Mouse (Mus musculus) spleen, adult 2 months (tissue): ENCODE data around the gene E4f1. TPM values are rescaled to one million over a fixed set of nuclear protein-coding genes. Genes with fewer than 3 reads are reported as not detected.

ENCODE experiments used
- DNase-seq, 2 experiments: peaks; one replicate each; pipeline versions ENCODE4 v3.0.0 to v3.0.0-alpha.2; 2012 to 2021; ENCODE audit warnings: low spot score in 2 of 2, low read depth in 1 of 2
- H3K27ac ChIP-seq: fragments of 200-500 bp; 2 replicates; pipeline ENCODE4 v1.5.1; 2012; ENCODE audit warnings: low read length, inconsistent platforms; ENCODE audit not compliant: insufficient read depth
- H3K27me3 ChIP-seq: fragments of 200-500 bp; 2 replicates; pipeline ENCODE4 v1.6.1; 2012; ENCODE audit warnings: mild to moderate bottlenecking, moderate library complexity, low read length, inconsistent platforms; ENCODE audit not compliant: control insufficient read depth, insufficient read depth
- H3K36me3 ChIP-seq: fragments of 200-500 bp; 2 replicates; pipeline ENCODE4 v1.6.1; 2012; ENCODE audit warnings: mild to moderate bottlenecking, low read length, inconsistent platforms; ENCODE audit not compliant: control insufficient read depth, insufficient read depth
- H3K4me1 ChIP-seq: fragments of 200-500 bp; 2 replicates; pipeline ENCODE4 v1.6.1; 2011; ENCODE audit warnings: inconsistent platforms; ENCODE audit not compliant: control insufficient read depth, insufficient read depth, insufficient read length
- H3K4me3 ChIP-seq: fragments of 200-500 bp; 2 replicates; pipeline ENCODE4 v1.5.1; 2011; ENCODE audit warnings: mild to moderate bottlenecking, inconsistent platforms; ENCODE audit not compliant: insufficient read depth, insufficient read length; ENCODE audit errors: extremely low read depth
- CTCF ChIP-seq: fragments of 200-500 bp; IDR thresholded peaks from 2 replicates; pipeline ENCODE4 v1.5.1; 2011; ENCODE audit warnings: mild to moderate bottlenecking, inconsistent platforms; ENCODE audit not compliant: insufficient read depth, insufficient read length, insufficient replicate concordance; ENCODE audit errors: extremely low read depth
- POLR2A ChIP-seq: fragments of 200-500 bp; IDR thresholded peaks from 2 replicates; pipeline ENCODE4 v1.6.1; 2011; ENCODE audit warnings: low read depth, low read length, inconsistent platforms
- WGBS: fragments of 180-500 bp; shearing (Covaris S2); methylation state at CpG from one replicate; pipeline ENCODE4 v1.1.7; 2018; 5-methylcytosine and 5-hydroxymethylcytosine counted together
- polyA plus RNA-seq: library from polyadenylated mRNA; depleted of rRNA; stranded (reverse); fragments of >200 nt; gene quantifications from 2 replicates; pipeline ENCODE4 v1.2.3, GENCODE M21; 2012

E4f1 gene
- polyA plus RNA-seq, 1 experiment: 95.9 TPM

- peaks cover 5% of the 10 kb centered on the region; the same call in 1 of the 2 replicates for H3K4me1 ChIP-seq
- DNase-seq: no peak
- peaks cover 8% of the 10 kb centered on the region for H3K27me3 ChIP-seq
- TF ChIP-seq CTCF (no peak), POLR2A (no peak)
- no peak overlapping the region for H3K4me3 ChIP-seq
- H3K27ac ChIP-seq: no peak overlapping the region
- no peaks in the 10 kb centered on the region for H3K36me3 ChIP-seq
- 94% methylated on average over 3 of the region's 3 CpGs for WGBS
Measured at GRCm38 (mm10) chr17:24483495-24483894, 13.4 kb upstream of the E4f1 start.

DNA sequence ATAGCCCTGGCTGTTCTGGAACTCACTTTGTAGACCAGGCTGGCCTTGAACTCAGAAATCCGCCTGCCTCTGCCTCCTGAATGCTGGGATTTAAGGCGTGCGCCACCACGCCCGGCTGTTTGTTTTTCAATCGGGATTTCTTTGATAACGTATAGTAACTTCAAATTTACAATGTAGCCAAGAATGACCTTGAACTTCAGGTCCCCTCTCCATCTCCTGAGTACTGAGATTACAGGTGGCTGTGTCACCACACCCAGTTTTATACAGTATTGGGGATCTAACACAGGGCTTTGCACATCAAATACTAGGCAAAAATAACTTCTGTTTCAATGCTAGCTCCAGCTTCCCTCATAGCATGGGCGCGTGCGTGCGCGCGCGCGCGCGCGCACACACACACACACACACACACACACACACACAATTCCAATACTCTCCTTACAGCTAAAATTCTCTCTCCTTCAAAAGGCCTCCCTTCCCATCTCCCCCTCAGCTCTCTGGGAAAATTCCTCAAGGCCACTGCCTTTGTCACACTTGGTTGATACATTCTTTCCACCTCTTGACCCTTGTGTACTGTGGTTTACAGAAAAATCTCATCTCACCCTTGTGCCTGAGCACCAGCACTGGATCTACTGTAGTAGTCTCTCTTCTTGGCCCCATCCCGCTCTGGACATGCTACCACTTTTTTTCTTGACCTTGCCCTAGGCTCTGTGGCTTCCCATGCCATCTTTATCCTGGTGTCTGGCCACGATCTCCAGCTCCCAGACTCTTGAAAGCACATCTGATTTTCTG is 11.1 kb upstream of the E4f1 start:
- DNase-seq: no peak
- H3K4me3 ChIP-seq: no peak overlapping the region
- 0 out of 2 replicates have a peak, but pooled peaks cover 1% of the 10 kb centered on the region for H3K27me3 ChIP-seq
- peaks cover 3% of the 10 kb centered on the region; the same call in 1 of the 2 replicates for H3K36me3 ChIP-seq
- H3K4me1 ChIP-seq: peaks cover 3% of the 10 kb centered on the region; the same call in 1 of the 2 replicates
- 96% methylated on average over 20 of the region's 20 CpGs for WGBS
- no peak overlapping the region for H3K27ac ChIP-seq
- TF ChIP-seq CTCF (no peak), POLR2A (no peak)

DNA sequence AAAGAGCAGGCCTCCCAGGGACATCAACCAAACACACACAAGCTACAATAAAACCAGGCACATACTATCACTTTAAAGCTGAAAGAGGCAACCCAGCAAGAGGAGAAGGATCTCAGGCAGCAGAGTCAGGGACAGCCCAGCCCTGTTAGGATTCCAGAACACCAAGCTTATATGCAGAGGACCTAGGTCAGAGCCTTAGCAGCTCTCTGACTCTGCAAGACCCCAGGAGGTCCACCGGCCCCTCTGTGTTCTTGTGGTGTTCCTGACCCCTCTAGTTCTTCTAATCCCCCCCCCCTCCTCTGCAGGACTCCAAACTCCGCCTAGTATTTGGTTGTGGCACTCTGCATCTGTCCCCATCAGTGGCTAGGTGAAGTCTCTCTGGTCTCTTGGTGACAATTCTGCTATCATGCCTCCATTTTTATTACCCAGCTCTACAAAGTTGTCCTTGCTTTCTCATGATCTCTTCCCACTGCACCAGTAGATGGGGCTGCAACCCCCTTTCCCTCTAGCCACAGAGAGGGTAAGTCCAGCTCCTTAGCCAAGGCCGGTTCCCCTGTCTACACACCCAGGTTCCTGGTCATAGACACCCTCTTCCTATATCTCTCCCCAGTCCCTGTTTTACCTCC is 10.2 kb upstream of the E4f1 start:
- DNase-seq: no peak
- Histone ChIP-seq H3K4me3 (no peak overlapping the region), H3K36me3 (peaks cover 11% of the 10 kb centered on the region), H3K27me3 (no peaks in the 10 kb centered on the region), H3K4me1 (peaks cover 3% of the 10 kb centered on the region; the same call in 1 of the 2 replicates), H3K27ac (no peak overlapping the region)
- WGBS: 62% methylated on average over 3 of the region's 3 CpGs
- no peak for TF ChIP-seq CTCF
- no peak for TF ChIP-seq POLR2A

DNA sequence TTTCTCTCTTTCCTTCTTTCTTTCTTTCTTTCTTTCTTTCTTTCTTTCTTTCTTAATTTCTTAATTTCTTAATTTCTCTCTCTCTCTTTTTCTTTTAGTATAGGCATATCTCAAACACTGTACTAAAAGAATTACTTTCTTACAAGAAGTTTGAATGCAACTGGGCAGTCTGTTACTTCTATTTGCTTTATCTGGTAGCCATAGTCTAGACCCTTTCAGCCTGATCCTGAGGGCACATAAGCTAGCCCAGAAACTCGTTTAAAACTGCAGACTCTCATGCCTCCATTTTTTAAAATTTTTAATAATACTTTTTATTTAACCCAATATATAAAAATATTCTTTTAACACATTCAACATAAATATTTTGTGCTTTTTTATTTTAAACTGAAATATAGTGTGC is 9.3 kb upstream of the E4f1 start:
- Histone ChIP-seq H3K4me1 (peaks cover 3% of the 10 kb centered on the region; the same call in 1 of the 2 replicates), H3K27ac (no peak overlapping the region), H3K27me3 (no peaks in the 10 kb centered on the region), H3K4me3 (no peak overlapping the region; the same call in 1 of the 2 replicates), H3K36me3 (peaks cover 14% of the 10 kb centered on the region)
- WGBS: 14% methylated on average over 1 of the region's 1 CpGs
- TF ChIP-seq CTCF: no peak
- TF ChIP-seq POLR2A: no peak
- no peak for DNase-seq

DNA sequence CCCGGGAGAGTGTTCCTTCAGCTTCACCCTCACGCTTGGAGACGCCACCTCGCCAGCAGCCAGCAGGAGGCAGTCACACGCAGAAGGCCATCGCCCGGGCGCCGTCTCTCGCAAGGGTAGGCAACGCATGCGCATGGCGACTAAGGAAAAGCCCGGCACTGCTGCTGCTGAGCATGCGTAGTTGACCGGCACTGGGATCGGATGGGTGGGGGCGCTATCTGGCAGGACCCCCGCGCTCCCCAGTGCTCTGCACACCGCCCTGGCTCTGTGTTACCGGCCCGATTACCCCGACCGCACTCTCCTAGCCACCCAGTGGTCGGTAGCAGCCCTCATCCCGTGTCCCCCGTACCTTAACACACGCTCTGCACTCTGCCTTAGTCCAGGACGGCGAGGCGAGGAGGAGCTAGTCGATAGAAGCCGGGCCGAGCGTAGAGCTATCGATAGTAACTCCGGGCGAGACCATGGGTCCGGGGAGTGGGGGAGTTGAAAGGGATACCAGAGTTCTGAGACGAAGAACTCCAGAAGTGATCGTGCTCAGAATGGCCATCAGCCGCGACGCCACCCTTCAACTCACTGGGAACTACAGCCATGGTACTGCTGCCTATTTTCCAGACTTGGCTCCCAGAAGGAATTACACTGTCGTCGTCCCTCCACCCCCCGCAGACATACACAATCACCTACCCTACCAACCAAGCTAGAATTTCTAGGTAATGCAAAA is 8.7 kb upstream of the E4f1 start, which contains the start of gene Mlst8:
Mlst8 (minus strand) TSS at position 416 of the 718 bp plus-strand sequence.
- Histone ChIP-seq H3K36me3 (peaks cover 14% of the 10 kb centered on the region), H3K27ac (peak within 1 kb of the TSS; percentile 96), H3K4me3 (peak within 1 kb of the TSS; percentile 98), H3K27me3 (no peaks in the 10 kb centered on the region), H3K4me1 (peaks cover 3% of the 10 kb centered on the region; the same call in 1 of the 2 replicates)
- peak; percentile 95 for TF ChIP-seq CTCF
- TF ChIP-seq POLR2A: peak; percentile 40; the same call in 1 of the 2 replicates
- under 1% methylated on average over 48 of the region's 48 CpGs for WGBS
- DNase-seq: peak; percentile 95 to 97

DNA sequence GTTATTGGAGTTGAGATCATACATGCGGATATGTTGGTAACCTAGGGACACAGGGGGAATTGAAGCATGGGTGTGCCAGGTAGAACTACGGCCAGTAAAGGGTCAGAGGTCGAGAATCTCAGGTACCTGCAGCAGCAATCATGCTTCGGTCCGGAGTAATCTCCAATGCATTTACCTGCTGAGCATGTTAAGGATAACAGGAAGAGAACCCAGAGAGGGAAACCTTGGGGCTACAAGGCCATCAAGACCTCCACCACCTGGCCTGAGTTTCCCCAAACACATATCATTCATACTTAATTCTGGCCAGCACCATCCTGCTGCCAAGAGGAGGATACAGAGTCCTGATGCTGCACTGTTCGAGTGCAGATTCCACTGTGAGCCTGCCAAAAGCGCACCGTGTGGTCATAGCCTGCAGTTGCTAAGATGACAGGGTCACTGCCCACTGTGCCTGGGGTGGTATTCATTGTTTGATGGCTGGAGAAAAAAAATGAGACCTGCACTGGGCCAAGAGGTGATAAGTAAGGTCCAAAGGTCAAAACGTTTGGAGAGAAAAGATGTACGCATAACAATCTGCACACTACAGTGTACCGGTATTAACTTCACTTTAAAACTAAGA is 8.0 kb upstream of the E4f1 start:
- TF ChIP-seq POLR2A (no peak), CTCF (peak; percentile 10; the same call in 1 of the 2 replicates)
- Histone ChIP-seq H3K4me3 (peak overlapping the region; percentile 98; the same call in 1 of the 2 replicates), H3K4me1 (peaks cover 3% of the 10 kb centered on the region; the same call in 1 of the 2 replicates), H3K36me3 (peaks cover 14% of the 10 kb centered on the region), H3K27ac (no peak overlapping the region), H3K27me3 (no peaks in the 10 kb centered on the region)
- no peak for DNase-seq
- WGBS: 62% methylated on average over 11 of the region's 11 CpGs
